ENCODE assay signal across 8 mouse cellular contexts in the genomic region with DNA sequence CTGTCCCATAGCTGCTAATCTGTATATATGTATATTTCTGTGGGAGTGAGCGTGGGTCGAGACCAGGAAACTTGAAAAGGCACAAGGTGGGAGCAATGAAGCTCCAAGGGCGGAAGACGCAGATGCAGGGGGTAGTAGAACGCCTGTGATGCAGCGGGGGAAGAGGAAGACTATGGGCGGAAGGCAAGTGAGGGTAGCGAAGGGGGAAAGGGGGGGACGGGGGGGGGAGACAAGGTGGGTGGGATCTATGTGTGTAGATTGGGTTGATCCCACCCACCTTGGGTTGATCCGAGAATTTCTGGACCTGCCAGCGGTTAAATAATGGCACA. TPM values are rescaled to one million over a fixed set of nuclear protein-coding genes. Genes with fewer than 3 reads are reported as not detected.
DNase-seq lines count a peak whose midpoint lies in the region; ATAC-seq lines count a peak whose summit lies in the region.

No protein-coding gene starts in this region.

- H3K36me3 ChIP-seq in heart, embryonic 16.5 days (ENCODE audit: control insufficient read depth, insufficient read depth): no peaks in the 10 kb centered on the region
- no peaks in the 10 kb centered on the region for H3K36me3 ChIP-seq in hindbrain, embryonic 14.5 days (replicated peaks; ENCODE audit: control insufficient read depth, insufficient read depth)
- H3K36me3 ChIP-seq in midbrain, embryonic 12.5 days: no peaks in the 10 kb centered on the region

- H3K4me2 ChIP-seq in heart, embryonic 16.5 days (ENCODE audit: low read depth, low read length): peak overlapping the region; percentile 75
- peak overlapping the region; percentile 55 for H3K4me2 ChIP-seq in hindbrain, embryonic 14.5 days (replicated peaks)
- H3K4me2 ChIP-seq in midbrain, embryonic 12.5 days (replicated peaks): peak overlapping the region; percentile 48

- WGBS in heart, embryonic 16.5 days: 15% methylated on average over 10 of the region's 11 CpGs
- 29% methylated on average over 11 of the region's 11 CpGs for WGBS in hindbrain, embryonic 14.5 days
- 14% methylated on average over 11 of the region's 11 CpGs for WGBS in midbrain, embryonic 12.5 days

- peak overlapping the region; percentile 44 for H3K4me3 ChIP-seq in heart, embryonic 16.5 days (ENCODE audit: low read length)
- H3K4me3 ChIP-seq in brown adipose tissue, adult 24 weeks (ENCODE audit: insufficient read depth, low read depth, low read length): 0 out of 2 replicates have a peak overlapping the region, but pooled peaks have one; percentile 14
- H3K4me3 ChIP-seq in hindbrain, embryonic 14.5 days (replicated peaks; ENCODE audit: low read length): no peak overlapping the region; the same call in 1 of the 2 replicates
- H3K4me3 ChIP-seq in midbrain, embryonic 12.5 days: no peak overlapping the region

- peak; percentile 25; the same call in 1 of the 2 replicates for ATAC-seq in heart, embryonic 16.5 days (replicated peaks; ENCODE audit: extremely low read depth, insufficient read depth, low FRiP score)
- no peak for ATAC-seq in hindbrain, embryonic 14.5 days (ENCODE audit: low FRiP score)
- ATAC-seq in midbrain, embryonic 12.5 days (ENCODE audit: low FRiP score, low read depth): no peak

- H3K9me3 ChIP-seq in heart, embryonic 16.5 days (replicated peaks; ENCODE audit: control insufficient read depth, low read length): peaks cover 4% of the 10 kb centered on the region; the same call in 1 of the 2 replicates
- no peaks in the 10 kb centered on the region for H3K9me3 ChIP-seq in hindbrain, embryonic 14.5 days (ENCODE audit: control insufficient read depth, low read length)
- H3K9me3 ChIP-seq in midbrain, embryonic 12.5 days: peaks cover 6% of the 10 kb centered on the region; the same call in 1 of the 2 replicates

- H3K27ac ChIP-seq in heart, embryonic 16.5 days (ENCODE audit: low read length): peak overlapping the region; percentile 88
- H3K27ac ChIP-seq in brown adipose tissue, adult 24 weeks (replicated peaks; ENCODE audit: low read depth, low read length): no peak overlapping the region
- no peak overlapping the region for H3K27ac ChIP-seq in hindbrain, embryonic 14.5 days
- H3K27ac ChIP-seq in midbrain, embryonic 12.5 days (replicated peaks): no peak overlapping the region

- H3K9ac ChIP-seq in heart, embryonic 16.5 days (ENCODE audit: low read length): peak overlapping the region; percentile 72
- no peak overlapping the region for H3K9ac ChIP-seq in hindbrain, embryonic 14.5 days
- no peak overlapping the region for H3K9ac ChIP-seq in midbrain, embryonic 12.5 days (replicated peaks)

- peaks cover 7% of the 10 kb centered on the region for H3K4me1 ChIP-seq in heart, embryonic 16.5 days (ENCODE audit: control insufficient read depth, insufficient read depth, low read length)
- H3K4me1 ChIP-seq in brown adipose tissue, adult 24 weeks (ENCODE audit: control insufficient read depth, insufficient read depth, insufficient read length, low read length): no peaks in the 10 kb centered on the region; the same call in 1 of the 2 replicates
- H3K4me1 ChIP-seq in hindbrain, embryonic 14.5 days (replicated peaks; ENCODE audit: control insufficient read depth, insufficient read depth, low read length): 0 out of 2 replicates have a peak, but pooled peaks cover 5% of the 10 kb centered on the region
- peaks cover 6% of the 10 kb centered on the region; the same call in 1 of the 2 replicates for H3K4me1 ChIP-seq in midbrain, embryonic 12.5 days

- H3K27me3 ChIP-seq in heart, embryonic 16.5 days (ENCODE audit: control insufficient read depth, insufficient read depth, low read length): no peaks in the 10 kb centered on the region
- no peaks in the 10 kb centered on the region for H3K27me3 ChIP-seq in hindbrain, embryonic 14.5 days (ENCODE audit: control insufficient read depth, insufficient read depth, low read length)
- H3K27me3 ChIP-seq in midbrain, embryonic 12.5 days: peaks cover 16% of the 10 kb centered on the region

- intact Hi-C loops in heart, postnatal 25 days (cut with DNase I): no loop called here

- DNase-seq in heart, postnatal 25 days (ENCODE audit: low spot score): no peak
- no peak for DNase-seq in hindbrain, embryonic 14.5 days (ENCODE audit: low spot score)
- DNase-seq in B cell, adult 2 months: no peak
- DNase-seq in cerebellum, postnatal 25 days: no peak
- no peak for DNase-seq in layer of hippocampus, adult 11-12 months (ENCODE audit: low spot score)

RNA-seq across cellular contexts. Expression of a gene that starts 5.8 kb away (rescaled TPM):
- polyA plus RNA-seq in heart, embryonic 16.5 days (2015; fragmentation: Nextera tagmentation; extraction: Ambion mirVana): 0.11 TPM in 1 of 2 replicates, not detected in the other
- total RNA-seq in heart, postnatal 25 days (2021): not detected
- polyA plus RNA-seq in brown adipose tissue, adult 24 weeks (2012; ENCODE audit: insufficient read depth, insufficient read length, missing spikeins): not detected in 2 replicates
- polyA plus RNA-seq in hindbrain, embryonic 14.5 days (2014; fragmentation: Nextera tagmentation; extraction: Ambion mirVana): 0.25 and 0.43 TPM in 2 replicates
- polyA plus RNA-seq in midbrain, embryonic 12.5 days (2016; fragmentation: Nextera tagmentation; extraction: Ambion mirVana): not detected in 2 replicates

RNA-seq across cellular contexts. Expression of a gene that starts 14.5 kb away (rescaled TPM):
- 2.2 and 2.5 TPM in 2 replicates for polyA plus RNA-seq in heart, embryonic 16.5 days (2015; fragmentation: Nextera tagmentation; extraction: Ambion mirVana)
- 1 to 10 TPM; 7.9 to 8.1 TPM for total RNA-seq in heart, postnatal 25 days (2021)
- 3.2 and 3.4 TPM in 2 replicates for polyA plus RNA-seq in brown adipose tissue, adult 24 weeks (2012; ENCODE audit: insufficient read depth, insufficient read length, missing spikeins)
- 3.6 and 4.2 TPM in 2 replicates for polyA plus RNA-seq in hindbrain, embryonic 14.5 days (2014; fragmentation: Nextera tagmentation; extraction: Ambion mirVana)
- polyA plus RNA-seq in midbrain, embryonic 12.5 days (2016; fragmentation: Nextera tagmentation; extraction: Ambion mirVana): 4.7 and 4.9 TPM in 2 replicates

RNA-seq across cellular contexts. Expression of a gene that starts 21.3 kb away (rescaled TPM):
- polyA plus RNA-seq in heart, embryonic 16.5 days (2015; fragmentation: Nextera tagmentation; extraction: Ambion mirVana): 3.9 and 4.6 TPM in 2 replicates
- 1 to 10 TPM; 3.8 to 5.4 TPM for total RNA-seq in heart, postnatal 25 days (2021)
- 1.8 TPM in 1 of 2 replicates, not detected in the other for polyA plus RNA-seq in brown adipose tissue, adult 24 weeks (2012; ENCODE audit: insufficient read depth, insufficient read length, missing spikeins)
- 23.3 and 23.6 TPM in 2 replicates for polyA plus RNA-seq in hindbrain, embryonic 14.5 days (2014; fragmentation: Nextera tagmentation; extraction: Ambion mirVana)
- polyA plus RNA-seq in midbrain, embryonic 12.5 days (2016; fragmentation: Nextera tagmentation; extraction: Ambion mirVana): 15.1 and 16.6 TPM in 2 replicates

RNA-seq across cellular contexts. Expression of a gene that starts 23.5 kb away (rescaled TPM):
- 2.0 and 2.1 TPM in 2 replicates for polyA plus RNA-seq in heart, embryonic 16.5 days (2015; fragmentation: Nextera tagmentation; extraction: Ambion mirVana)
- total RNA-seq in heart, postnatal 25 days (2021): 10 to 100 TPM; 40.5 to 44.4 TPM
- 55.3 and 59.3 TPM in 2 replicates for polyA plus RNA-seq in brown adipose tissue, adult 24 weeks (2012; ENCODE audit: insufficient read depth, insufficient read length, missing spikeins)
- 0.47 and 0.82 TPM in 2 replicates for polyA plus RNA-seq in hindbrain, embryonic 14.5 days (2014; fragmentation: Nextera tagmentation; extraction: Ambion mirVana)
- 0.68 and 0.80 TPM in 2 replicates for polyA plus RNA-seq in midbrain, embryonic 12.5 days (2016; fragmentation: Nextera tagmentation; extraction: Ambion mirVana)

RNA-seq across cellular contexts. Expression of a gene that starts 25.1 kb away (rescaled TPM):
- polyA plus RNA-seq in heart, embryonic 16.5 days (2015; fragmentation: Nextera tagmentation; extraction: Ambion mirVana): 2.6 and 2.7 TPM in 2 replicates
- total RNA-seq in heart, postnatal 25 days (2021): 1 to 10 TPM; 3.8 to 4.3 TPM
- polyA plus RNA-seq in brown adipose tissue, adult 24 weeks (2012; ENCODE audit: insufficient read depth, insufficient read length, missing spikeins): 4.9 and 5.5 TPM in 2 replicates
- polyA plus RNA-seq in hindbrain, embryonic 14.5 days (2014; fragmentation: Nextera tagmentation; extraction: Ambion mirVana): 0.74 and 0.82 TPM in 2 replicates
- polyA plus RNA-seq in midbrain, embryonic 12.5 days (2016; fragmentation: Nextera tagmentation; extraction: Ambion mirVana): 1.6 and 2.0 TPM in 2 replicates

Comparison
In these comparisons a context has a peak if more than half of its experiments do, and no peak if none do; other contexts are left out.
1. H3K4me3 ChIP-seq: peak in heart, embryonic 16.5 days (single experiment) and brown adipose tissue, adult 24 weeks (single experiment); none in hindbrain, embryonic 14.5 days (single experiment) and midbrain, embryonic 12.5 days (single experiment).
2. Peak in every context shown above with its lines, with median percentiles within 50 percentile points of each other: H3K4me2 ChIP-seq.